Mouse (Mus musculus) ES-Bruce4 (cell line): ENCODE data around the gene Flt3l. TPM values are rescaled to one million over a fixed set of nuclear protein-coding genes. Genes with fewer than 3 reads are reported as not detected.

Source experiments
- H3K27ac ChIP-seq: 2 replicates; pipeline ENCODE4 v1.5.1; 2012; ENCODE audit warnings: low read length, inconsistent platforms; ENCODE audit not compliant: insufficient read depth
- H3K27me3 ChIP-seq: 2 replicates; pipeline ENCODE4 v1.6.1; 2012; ENCODE audit warnings: mild to moderate bottlenecking, low read length, inconsistent platforms; ENCODE audit not compliant: control insufficient read depth, poor library complexity, insufficient read depth, severe bottlenecking
- H3K36me3 ChIP-seq: 2 replicates; pipeline ENCODE4 v1.6.1; 2012; ENCODE audit warnings: inconsistent platforms, mild to moderate bottlenecking, low read length, moderate library complexity; ENCODE audit not compliant: control insufficient read depth, poor library complexity, insufficient read depth, severe bottlenecking
- H3K4me1 ChIP-seq: one replicate; pipeline ENCODE4 v1.8.1; 2011; ENCODE audit warnings: low read length; ENCODE audit not compliant: control insufficient read depth, insufficient read depth
- H3K4me3 ChIP-seq: 2 replicates; pipeline ENCODE4 v1.5.1; 2011; ENCODE audit warnings: low read depth, mild to moderate bottlenecking, low read length
- H3K9ac ChIP-seq: 2 replicates; pipeline ENCODE4 v1.6.1; 2012; ENCODE audit warnings: low read depth, mild to moderate bottlenecking, inconsistent platforms; ENCODE audit not compliant: poor library complexity, severe bottlenecking
- H3K9me3 ChIP-seq: replicated peaks from 2 replicates; pipeline ENCODE4 v1.6.1; 2012; ENCODE audit warnings: mild to moderate bottlenecking, low read length, inconsistent platforms; ENCODE audit not compliant: control insufficient read depth, poor library complexity, insufficient read depth, severe bottlenecking
- CTCF ChIP-seq: IDR thresholded peaks from one replicate; pipeline ENCODE4 v1.8.1; 2011; ENCODE audit warnings: low read depth, low read length
- EP300 ChIP-seq: IDR thresholded peaks from 2 replicates; pipeline ENCODE4 v1.6.1; 2011; ENCODE audit warnings: low read depth, low read length; ENCODE audit not compliant: insufficient read depth
- POLR2A ChIP-seq: IDR thresholded peaks from one replicate; pipeline ENCODE4 v1.8.1; 2011; ENCODE audit warnings: low read length; ENCODE audit not compliant: insufficient read depth
- polyA plus RNA-seq: library from polyadenylated mRNA; stranded (reverse); fragments of >200 nt; gene quantifications from 2 replicates; pipeline ENCODE4 v1.2.4, GENCODE M21; 2011; ENCODE audit warnings: low read depth; ENCODE audit not compliant: missing spikeins, insufficient read depth, insufficient read length

The Flt3l gene
- polyA plus RNA-seq, 1 experiment, result 3.0 TPM

- no peaks in the 10 kb centered on the region for H3K4me1 ChIP-seq
- no peak overlapping the region for H3K9ac ChIP-seq
- TF ChIP-seq CTCF (no peak), POLR2A (no peak), EP300 (no peak)
- H3K36me3 ChIP-seq, result no peaks in the 10 kb centered on the region
- H3K27ac ChIP-seq, result no peak overlapping the region
- peaks cover 6% of the 10 kb centered on the region; the same call in 1 of the 2 replicates for H3K9me3 ChIP-seq
- H3K27me3 ChIP-seq, result peaks cover 1% of the 10 kb centered on the region; the same call in 1 of the 2 replicates
- no peak overlapping the region for H3K4me3 ChIP-seq
These were observed 30.7 kb upstream of the Flt3l start for GRCm38 (mm10) chr7:45166950-45167401.

- TF ChIP-seq CTCF (no peak), POLR2A (no peak), EP300 (no peak)
- Histone ChIP-seq H3K9me3 (peaks cover 6% of the 10 kb centered on the region; the same call in 1 of the 2 replicates), H3K4me3 (no peak overlapping the region), H3K27ac (no peak overlapping the region), H3K9ac (no peak overlapping the region), H3K36me3 (no peaks in the 10 kb centered on the region), H3K4me1 (no peaks in the 10 kb centered on the region), H3K27me3 (peaks cover 1% of the 10 kb centered on the region; the same call in 1 of the 2 replicates)
These were observed 29.5 kb upstream of the Flt3l start for GRCm38 (mm10) chr7:45165701-45166100.

- H3K4me1 ChIP-seq, result no peaks in the 10 kb centered on the region
- no peak for TF ChIP-seq CTCF
- no peak for TF ChIP-seq POLR2A
- TF ChIP-seq EP300, result no peak
- H3K4me3 ChIP-seq, result no peak overlapping the region
- H3K9ac ChIP-seq, result no peak overlapping the region
- H3K27ac ChIP-seq, result no peak overlapping the region
- H3K36me3 ChIP-seq, result no peaks in the 10 kb centered on the region
- H3K27me3 ChIP-seq, result peaks cover 1% of the 10 kb centered on the region; the same call in 1 of the 2 replicates
- peaks cover 4% of the 10 kb centered on the region; the same call in 1 of the 2 replicates for H3K9me3 ChIP-seq
These were observed 28.6 kb upstream of the Flt3l start for GRCm38 (mm10) chr7:45164833-45165232.

- H3K27ac ChIP-seq, result no peak within 1 kb of the TSS
- peak within 1 kb of the TSS; percentile 59 for H3K4me3 ChIP-seq
- H3K27me3 ChIP-seq, result peaks cover 1% of the 10 kb centered on the region; the same call in 1 of the 2 replicates
- TF ChIP-seq POLR2A (no peak), CTCF (no peak), EP300 (no peak)
- H3K9ac ChIP-seq, result peak within 1 kb of the TSS; percentile 47
- no peaks in the 10 kb centered on the region for H3K4me1 ChIP-seq
- H3K9me3 ChIP-seq, result no peaks in the 10 kb centered on the region
- no peaks in the 10 kb centered on the region for H3K36me3 ChIP-seq
These were observed 27.7 kb upstream of the Flt3l start, which contains the start of gene Slc17a7 for GRCm38 (mm10) chr7:45163735-45164490. TSS of gene Slc17a7 (plus strand) at chr7:45163949.

GRCm38 (mm10) chr7:45162996-45163615 is 26.9 kb upstream of the Flt3l start:
- Histone ChIP-seq H3K27ac (no peak overlapping the region), H3K9ac (no peak overlapping the region), H3K9me3 (no peaks in the 10 kb centered on the region), H3K4me1 (no peaks in the 10 kb centered on the region), H3K36me3 (no peaks in the 10 kb centered on the region), H3K4me3 (no peak overlapping the region), H3K27me3 (peaks cover 1% of the 10 kb centered on the region; the same call in 1 of the 2 replicates)
- TF ChIP-seq CTCF (no peak), EP300 (no peak)
